Mouse (Mus musculus) lung, postnatal 4 days (tissue): ENCODE measurements around the gene Crocc2.

Experiments
- DNase-seq, 2 experiments: peaks; one replicate each; pipeline ENCODE4 v3.0.0; 2021

The Crocc2 gene

DNA sequence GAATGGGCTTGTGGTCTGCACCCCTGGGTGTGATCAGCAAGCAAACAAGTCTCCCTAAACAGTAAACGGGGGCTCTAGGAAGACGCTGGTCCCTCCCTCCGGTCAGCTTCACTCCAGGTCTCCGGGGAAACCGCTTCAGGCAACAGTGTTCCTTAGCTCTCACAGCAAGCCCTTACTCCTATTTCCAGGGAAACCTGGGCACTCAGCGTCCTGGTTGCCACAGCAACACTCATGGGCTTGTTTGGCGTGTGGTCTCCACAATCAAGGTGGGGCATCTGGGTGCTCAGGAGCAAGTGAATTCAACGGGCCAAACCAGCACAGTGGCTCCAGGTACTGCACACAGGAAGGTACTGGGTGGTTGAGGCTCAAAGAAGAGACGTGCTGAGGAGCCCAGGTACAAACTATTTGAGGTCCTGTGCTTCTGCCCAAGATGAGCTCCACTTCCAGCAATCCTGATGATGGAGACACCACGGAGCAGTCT, at the start of gene Crocc2:
TSS of gene Crocc2 (plus strand) at position 431 of the 481 bp plus-strand sequence.
- DNase-seq: peak in 1 of 2 experiments; percentile 50

DNA sequence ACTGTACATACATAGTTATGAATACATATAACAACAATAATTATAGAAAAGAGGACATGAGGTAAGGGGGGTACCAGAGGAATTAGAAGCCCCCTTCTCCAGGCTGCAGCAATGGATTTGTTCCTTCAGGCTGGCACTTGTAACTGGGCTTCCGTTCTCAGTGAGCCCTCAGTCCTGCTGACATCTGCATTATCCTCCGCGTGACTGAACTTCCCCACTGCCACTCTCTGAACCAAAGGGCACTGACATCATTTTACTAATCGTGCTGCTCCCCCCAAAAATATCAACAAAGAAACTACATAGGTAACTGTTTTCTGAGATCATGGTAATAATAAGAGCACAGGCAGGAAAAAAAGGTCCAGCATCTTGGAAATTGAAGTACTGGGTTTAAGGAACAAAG, 49.7 kb upstream of the Crocc2 start:
- DNase-seq: no peak

DNA sequence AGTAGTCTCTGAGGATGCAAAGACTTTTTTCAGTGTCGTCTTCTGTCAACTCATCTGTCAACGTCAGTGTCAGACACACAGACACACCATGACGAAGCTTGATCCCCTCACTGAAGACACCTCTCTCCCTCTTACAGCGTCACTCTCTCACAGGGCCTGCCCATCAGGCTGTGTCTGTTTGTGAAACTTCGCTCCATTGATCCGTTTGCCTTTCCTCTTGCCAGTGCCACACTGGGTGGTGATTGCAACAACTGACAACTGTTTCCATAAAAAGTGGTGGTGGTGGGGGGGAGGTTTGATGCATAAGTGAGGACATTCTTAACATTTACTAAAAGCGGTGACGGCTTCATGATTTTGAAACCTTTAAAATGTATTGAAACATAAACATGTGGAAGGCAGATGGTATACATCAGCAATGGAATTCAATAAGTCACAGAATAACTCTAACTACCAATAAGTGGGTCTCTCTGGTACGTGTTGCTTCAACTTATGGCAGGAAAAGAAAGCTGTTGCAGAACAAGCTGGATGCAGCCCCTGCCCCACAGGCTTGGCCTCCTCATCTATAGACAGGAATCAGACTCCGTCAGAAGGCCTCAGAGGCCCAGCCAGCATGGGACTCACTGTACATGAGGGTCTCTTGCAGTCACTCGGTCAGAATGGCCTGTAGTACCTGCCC, 45.2 kb upstream of the Crocc2 start:
- DNase-seq: no peak

DNA sequence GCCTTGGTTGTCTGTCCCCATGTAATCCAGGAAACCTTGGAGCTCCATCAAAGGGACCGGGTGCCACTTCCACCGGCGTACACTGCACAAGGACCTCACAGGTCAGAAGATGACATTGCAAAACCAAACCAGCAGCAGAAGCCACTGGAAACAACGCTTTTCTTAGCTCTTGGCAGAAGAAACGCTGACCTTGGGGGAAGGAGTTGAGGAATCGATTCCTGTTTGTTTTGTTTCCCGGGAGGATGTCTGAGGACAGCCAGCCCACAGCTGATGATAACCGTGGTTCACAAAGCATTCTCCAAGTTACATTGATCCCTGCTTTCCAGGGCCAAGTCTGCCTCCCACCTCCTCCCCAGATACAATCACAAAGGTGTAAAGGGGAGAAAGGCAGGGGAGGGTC, 44.5 kb upstream of the Crocc2 start:
- no peak for DNase-seq

DNA sequence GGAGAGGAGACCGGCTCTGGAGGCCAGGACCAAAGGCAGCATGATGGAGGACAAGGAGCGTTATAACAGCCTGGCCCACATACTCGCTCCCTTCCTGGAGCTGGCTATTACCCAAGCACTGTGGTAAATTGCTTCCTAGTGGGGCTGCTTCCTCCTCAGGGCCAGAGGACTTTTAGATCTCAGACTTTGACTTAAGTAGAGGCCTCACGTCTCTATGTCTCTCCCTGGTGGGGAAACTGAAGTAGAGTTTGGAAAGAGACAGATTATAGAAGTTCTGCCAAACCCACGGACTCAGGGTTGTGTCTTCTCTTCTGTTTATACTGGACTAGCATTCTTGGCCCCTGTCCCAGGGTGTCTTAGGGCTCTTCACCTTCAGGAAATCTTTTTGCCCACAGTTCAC, 43.3 kb upstream of the Crocc2 start:
- DNase-seq: no peak

DNA sequence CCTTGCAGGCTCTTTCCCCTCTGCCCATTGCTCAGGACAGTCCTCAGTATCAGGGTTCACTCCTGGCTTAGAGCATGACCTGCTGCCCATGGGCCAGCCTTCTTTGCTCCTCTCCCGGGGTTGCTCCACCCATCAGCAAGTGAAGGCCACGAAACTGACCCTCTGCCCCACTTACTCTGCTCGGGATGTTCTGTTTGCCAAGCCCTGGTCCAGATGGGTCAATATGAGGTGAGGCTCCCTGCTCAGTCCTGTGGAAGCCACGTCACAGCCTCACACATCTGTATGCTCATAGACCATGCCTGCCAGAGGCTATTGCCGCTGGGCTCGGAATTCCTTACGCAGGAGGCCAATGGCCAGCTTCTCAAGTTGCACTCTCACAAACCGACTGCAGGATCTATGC, 40.3 kb upstream of the Crocc2 start:
- no peak for DNase-seq

DNA sequence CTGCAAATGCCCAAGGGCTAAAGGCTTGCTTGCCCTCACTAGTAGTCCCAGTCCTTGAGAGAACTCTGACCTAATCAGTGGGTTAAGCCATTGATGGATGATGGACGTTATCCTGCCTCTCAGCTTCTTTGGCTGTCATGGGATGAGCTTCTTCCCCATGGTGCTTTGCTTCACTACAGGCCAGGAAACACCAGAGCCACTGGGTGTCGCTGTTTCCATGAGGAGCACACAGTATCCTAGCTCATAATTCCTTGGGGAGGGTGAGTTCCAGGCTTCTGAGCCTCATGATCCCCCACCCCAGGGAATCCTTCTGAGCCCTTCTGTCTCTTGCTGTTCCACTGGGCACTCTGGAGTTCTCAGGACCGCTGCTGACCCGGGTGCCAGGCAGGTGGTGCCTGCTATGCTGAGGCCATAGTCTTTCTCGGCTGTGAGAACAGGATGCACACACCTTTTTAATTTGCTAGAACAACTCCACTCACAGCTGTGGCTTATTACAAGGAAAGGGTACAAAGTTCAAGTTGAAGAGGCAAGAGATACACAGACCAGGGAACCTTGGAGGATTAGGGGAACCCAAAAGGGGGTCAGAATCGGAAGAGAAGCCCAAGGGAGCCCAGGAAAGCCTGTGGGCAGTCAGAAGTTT, 39.7 kb upstream of the Crocc2 start:
- DNase-seq: peak; percentile 50 to 67

DNA sequence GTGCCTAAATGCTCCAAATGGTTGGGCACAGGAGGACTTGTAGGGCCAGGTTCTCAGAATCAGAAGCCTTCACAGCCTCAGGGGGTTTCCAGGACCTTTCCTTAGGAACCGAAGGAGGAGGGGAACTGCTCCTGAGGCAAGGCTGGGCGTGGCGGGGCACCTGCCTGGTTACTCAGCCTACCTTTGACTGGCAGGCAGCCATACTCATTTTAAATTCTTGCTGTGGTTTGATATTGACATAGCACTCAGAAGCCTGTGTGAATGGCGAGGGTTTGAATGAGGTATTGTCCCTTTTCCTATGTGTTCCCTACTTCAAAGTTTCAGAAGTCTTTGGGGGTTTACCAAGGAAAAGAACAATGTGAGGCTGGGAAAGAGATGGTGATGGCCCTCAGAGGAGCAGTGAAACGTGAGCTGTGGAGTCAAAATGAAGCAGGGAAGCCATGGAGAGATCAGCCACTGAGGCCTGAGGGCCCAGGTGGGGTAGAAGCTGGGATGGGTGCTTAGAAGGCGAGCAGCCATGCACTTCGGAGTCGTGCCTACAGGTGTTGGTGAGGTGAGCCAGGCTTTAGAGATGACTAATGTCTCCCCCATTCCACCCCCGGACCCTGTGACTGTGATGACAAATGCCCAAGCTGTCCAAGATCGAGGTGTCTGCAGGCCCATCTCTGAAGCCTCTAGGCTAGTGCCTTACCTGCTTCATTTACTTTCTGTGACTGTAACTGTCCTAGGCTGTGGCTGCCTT, 38.1 kb upstream of the Crocc2 start:
- peak; percentile 51 to 66 for DNase-seq

DNA sequence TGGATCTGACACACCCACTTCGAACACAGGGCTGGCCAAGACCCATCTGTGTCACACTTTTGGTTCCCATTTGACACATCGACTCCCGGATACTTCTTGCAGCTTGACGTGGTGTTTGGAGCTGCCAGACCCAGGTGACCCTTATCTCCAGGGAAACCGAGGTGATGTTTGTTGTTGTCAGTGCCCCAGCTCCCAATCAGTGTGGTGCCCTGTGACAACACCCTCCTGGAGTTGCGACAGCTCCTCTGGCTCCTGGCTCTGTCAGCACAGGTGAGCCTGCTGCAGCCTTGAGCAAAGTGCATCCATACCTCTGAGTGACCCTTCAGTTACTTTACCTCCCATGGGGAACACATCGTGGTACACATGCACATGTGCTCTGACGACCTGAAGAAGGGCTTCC, 35.8 kb upstream of the Crocc2 start:
- DNase-seq: peak in 1 of 2 experiments; percentile 58

DNA sequence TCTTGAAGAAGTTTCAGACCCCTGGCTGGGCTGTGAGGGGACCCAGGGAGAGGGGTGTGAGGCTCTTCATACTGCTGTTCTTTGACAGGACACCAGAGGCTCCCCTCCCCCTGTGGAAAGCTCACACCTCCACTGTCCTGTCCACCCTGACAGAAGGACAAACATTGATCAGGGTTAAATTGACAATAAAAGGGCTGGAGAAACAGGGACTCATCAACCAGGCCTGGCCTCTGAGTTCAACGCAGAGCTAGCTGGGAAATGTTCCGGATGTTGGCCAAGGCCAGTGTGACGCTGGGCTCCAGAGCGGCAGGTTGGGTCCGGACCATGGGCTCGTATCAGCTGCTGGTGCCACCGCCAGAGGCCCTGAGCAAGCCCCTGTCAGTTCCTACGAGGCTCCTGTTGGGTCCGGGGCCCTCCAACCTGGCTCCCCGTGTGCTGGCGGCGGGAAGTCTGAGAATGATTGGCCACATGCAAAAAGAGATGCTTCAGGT, 33.4 kb upstream of the Crocc2 start, which contains the start of gene Agxt:
TSS of gene Agxt (plus strand) at position 205 of the 491 bp plus-strand sequence.
- DNase-seq: no peak

DNA sequence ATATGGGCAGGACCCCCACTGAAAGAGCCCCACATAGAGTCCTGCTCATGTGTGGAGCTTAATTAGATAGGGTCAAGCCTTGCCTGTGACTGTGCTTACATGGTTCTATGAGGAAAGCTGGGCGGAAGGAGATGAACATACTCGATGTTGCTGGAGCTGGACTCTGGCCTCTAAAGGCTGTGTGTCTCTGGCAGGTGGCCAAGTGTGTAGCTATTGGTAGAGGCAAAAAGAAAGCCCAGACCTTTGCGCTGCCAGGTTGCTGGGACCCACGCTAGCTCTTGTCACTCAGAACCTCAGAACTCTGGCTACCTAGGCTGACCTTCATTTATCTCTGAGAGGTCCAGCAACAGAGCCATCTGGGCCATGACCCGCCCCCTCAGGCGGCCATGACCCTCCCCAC, 30.0 kb upstream of the Crocc2 start:
- DNase-seq: no peak

DNA sequence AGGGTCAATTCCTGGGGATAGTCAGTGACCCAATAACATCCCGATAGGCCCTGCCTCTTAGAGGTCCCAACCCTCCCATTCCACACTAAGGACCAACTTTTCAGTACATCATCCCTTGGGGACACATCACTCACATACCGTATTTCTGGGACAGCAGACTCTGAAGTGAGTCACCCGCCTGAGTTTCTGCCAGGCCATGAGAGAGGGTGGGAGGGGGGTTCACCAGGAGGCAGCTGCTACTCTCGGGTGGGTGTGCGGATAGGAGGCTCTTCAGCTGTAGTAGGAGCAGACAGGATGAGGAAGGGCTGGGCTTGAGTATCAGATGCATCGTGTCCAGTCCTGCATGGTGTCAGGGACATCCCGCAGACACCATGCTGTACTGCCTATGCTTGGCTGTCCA, 28.8 kb upstream of the Crocc2 start:
- peak in 1 of 2 experiments; percentile 16 for DNase-seq

DNA sequence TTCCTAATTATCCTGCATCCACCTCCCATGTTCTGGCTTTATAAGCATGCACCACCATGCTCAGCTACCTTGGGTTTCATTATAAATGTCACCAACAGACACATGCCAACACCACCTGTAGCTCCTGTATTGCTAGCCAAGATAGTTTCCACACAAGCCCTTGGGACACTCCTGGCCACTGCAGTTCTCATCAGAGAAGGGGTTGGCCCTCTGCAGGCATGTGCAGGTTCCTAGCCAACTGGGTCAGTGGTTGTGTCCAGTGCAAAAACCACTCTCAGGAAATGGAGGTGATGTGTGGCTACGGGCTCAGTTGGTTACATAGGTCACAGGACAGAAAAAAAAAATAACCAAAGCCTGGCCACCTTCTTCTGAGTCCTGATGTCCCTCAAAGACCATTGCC, 25.7 kb upstream of the Crocc2 start:
- DNase-seq: no peak

DNA sequence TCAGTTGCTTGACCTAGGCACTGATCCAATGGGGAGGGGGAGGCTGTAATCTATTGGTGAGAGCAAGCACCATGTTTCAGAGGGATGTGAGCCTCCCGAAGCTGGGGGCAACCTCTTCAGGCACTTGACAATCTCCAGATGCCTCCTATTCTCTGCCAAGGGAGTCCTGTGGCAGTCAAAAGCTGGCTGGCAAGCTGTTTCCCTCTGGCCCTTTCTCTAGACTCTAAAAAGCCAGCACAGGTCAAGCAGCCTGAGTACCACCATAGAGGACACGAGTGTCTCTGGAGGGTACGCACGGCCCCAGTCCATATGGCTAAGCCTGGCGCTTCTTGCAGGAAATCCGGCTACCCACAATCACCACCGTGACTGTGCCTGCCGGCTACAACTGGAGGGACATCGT, 24.3 kb upstream of the Crocc2 start:
- no peak for DNase-seq

DNA sequence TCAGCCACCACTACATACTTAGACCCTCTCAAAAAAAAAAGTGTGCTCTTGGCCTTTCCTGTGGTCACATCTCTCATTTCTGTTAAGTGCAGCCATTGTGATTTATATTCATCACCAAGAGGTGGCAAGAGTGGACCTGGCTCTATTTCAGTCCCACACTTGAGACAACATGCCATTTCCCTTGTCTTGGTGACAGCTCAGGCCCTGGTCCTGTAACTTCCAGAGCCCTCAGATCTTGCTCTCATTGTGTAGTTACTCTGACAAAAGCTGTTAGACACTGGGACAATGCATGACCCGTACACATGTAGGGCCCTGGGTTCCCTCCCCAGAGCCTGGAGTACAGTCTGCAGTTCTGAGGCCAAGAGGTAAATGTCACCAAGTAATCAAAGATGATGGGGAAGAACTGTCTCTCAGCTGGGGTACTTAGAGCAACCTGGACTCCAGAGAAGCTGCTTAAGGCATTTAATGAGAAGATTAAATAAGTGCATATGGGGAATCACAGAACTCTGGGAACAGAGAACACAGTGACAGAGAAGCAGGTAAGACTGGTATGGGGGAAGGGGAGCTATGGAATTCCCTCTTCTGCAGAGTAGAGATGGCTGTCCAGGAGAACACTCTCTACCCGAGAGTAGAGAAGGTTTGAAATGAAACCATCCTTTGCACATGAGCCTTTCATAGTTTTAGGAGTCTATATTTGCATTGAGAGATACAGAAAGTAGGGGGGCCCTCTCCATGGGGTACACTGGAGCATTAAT, 17.4 kb upstream of the Crocc2 start:
- no peak for DNase-seq

DNA sequence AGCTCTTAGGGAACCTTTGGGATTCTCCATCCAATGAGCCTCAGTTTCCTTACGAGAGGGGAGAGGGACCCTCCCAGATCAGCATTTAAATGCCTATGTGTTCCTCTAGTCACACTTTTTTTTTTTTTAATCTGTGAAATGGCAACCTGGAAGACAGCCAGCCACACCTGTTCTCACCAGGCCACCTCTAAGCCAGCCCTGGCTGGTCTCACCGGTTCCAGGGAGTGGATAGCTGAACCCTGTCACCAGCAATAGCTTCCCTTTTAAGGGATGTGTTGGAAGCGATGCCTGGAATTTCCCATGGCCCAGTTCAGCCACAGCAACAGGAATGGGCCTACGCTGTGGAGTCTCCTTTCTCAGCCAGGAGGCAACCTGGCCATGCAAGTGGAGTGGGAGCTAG, 11.0 kb upstream of the Crocc2 start:
- DNase-seq: peak; percentile 40 to 56

DNA sequence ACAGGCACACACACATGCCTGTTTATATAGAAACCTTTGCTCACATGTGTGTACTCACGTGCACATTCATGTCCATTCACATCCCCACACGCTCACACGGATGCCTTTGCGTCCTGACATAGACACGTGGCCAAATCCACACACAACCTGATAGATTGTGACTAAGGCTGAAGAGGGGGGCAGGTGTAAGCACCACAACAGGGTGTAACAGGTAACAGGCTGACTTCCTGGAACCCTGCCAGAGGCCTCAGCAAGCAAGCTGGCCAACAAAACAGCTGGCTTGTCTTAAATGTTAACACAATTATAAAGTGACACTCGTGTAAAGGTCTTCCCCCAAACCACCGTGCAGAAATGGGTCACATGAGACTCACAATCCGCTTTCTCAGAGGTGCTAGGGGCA, 9.6 kb upstream of the Crocc2 start:
- no peak for DNase-seq

DNA sequence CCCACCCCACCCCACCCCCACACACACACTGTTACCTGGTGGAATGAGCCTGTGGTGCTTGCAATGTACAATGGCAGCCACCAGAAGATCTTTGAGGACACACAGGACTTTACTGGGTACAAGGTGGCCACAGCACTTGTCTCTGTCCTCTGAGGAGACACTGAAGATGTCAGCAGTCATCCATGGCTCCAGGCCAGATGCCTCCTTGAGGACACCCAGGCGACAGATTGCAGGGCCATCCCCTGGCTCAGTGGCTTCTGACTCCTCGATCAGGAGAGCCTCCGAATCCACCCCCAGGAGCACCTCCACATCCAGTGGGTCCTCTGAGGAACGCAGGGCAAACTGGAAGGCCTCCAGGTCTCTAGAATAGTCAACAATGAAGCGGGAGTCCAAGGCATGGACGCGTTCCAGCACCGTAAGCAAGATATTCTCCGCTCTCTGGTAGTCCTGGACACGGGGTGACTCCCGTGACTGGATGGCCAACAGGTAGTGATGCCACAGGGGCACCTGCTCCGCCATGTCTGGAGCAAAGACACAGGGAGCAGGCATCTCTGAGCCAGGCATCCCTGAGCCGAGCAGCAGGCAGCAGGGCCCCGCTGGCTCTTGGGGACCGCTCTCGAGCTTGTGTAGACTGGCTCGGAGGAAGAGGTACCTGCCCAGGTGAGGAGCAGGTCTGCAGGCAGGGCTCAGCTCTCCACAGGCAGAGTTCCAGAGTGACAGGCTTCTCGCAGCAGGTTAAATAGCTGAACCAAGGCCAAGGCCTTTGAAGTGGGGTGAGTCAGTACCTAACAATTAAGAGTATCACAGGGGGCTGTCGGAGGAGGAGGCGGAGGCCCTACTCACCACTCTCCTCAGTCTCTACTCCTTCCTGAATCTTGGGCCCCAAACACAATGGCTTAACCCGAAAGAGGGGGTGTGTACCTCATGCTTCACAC, 8.7 kb upstream of the Crocc2 start:
- peak; percentile 74 to 83 for DNase-seq

DNA sequence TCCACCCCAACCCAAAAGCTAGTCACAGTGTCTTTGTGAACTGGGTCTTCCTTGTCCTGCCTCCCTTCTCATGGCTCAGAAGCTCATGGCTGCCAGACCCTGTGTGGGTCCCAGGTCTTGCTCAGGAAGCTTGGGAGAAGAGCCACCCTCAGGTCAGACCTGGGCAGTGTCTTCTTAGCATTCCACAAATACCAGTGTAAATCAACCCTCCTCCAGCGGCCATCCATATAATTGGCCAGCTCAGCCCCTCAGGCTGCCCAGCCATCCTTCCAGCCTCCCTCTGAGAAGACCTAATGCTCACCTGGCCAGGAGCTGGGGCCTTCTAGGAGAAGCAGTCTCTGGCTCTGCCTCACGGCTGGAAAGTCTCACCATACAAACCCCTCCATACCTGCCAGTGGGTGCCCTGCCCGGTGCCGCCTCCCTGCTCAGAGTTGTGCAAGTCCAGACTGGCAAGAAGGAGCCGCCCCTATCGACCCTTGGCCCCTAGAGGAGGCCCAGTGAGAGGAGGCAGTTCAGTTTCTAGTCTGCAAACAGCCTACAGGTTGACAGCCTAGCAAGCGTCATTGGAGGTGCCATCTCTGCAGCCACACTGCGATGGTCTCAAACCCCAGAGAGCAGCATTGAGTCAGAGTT, 7.9 kb upstream of the Crocc2 start, which contains the start of gene 2310007B03Rik:
TSS of gene 2310007B03Rik (minus strand) at position 448 of the 633 bp plus-strand sequence.
- DNase-seq: peak; percentile 47 to 74

DNA sequence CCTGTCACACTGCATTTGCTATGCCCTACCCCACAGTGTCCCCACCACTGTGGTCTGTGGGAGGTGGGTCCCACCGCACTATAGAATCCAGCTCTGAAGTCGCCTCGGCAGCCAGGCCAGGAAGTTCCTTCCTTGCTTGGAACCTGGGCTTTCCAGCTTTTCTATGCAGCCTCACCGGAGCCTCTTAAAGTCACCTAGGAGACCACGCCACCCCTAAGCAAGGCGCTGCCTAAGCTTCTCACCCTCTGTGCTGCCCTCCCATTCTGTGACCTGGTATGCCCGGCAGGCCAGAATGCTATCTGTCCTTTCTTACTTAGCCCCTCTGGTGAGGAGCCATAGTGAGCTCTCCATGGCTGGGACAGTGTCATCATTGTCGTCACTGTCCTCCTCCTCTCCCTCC, 7.2 kb upstream of the Crocc2 start:
- peak in 1 of 2 experiments; percentile 44 for DNase-seq

DNA sequence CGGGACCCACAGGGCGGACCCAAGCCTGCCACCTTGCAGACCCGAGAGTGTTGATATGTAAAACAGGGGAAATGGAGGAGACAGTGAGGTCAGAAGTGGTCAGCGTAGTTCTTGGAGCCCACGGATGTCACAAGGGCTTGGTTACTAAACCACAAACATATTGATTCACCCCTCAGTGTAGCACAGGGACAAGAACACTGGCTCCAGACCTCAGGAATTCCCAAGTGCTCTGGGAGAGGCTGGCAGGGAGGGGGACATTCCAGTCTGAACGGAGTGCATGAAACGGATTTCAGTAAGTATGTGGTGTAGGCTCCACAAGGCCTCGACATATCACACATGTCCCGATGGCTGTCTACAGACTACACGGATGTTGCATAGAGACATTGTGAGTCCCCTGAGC, 6.6 kb upstream of the Crocc2 start:
- DNase-seq: peak in 1 of 2 experiments; percentile 71
